Mouse (Mus musculus): ENCODE results near the gene Nrde2.

- TF ChIP-seq FLI1 (IDR thresholded peaks at IDR 0.05; ENCODE audit: low read length) (no peak), GATA1 (IDR thresholded peaks at IDR 0.05; ENCODE audit: borderline replicate concordance, low read length) (no peak)
These were observed 83.7 kb downstream of the Nrde2 start for GRCm38 (mm10) chr12:100075715-100076114.

All from megakaryocyte, embryonic 14.5 days (primary cell).